Mouse (Mus musculus) limb, embryonic 12.5 days (tissue): ENCODE measurements at regions not wholly inside any gene's neighbourhood (a gene's known extent, or its start where the extent isn't known, plus 50 kb on each side); places are given as distances from the start of the nearest gene placed in this dataset.

Experiments
- ATAC-seq: fragments of 200-750 bp; cut with Nextera tagmentation; 2 replicates; pipeline ENCODE4 v1.8.0; 2017; ENCODE audit warnings: low read depth, moderate TSS enrichment; ENCODE audit not compliant: insufficient number of reproducible peaks, insufficient read depth, low FRiP score, low TSS enrichment
- H3K27ac ChIP-seq: fragments of 300-500 bp; sonication (generic); 2 replicates; pipeline ENCODE4 v1.5.1; 2016; ENCODE audit warnings: mild to moderate bottlenecking, moderate library complexity
- H3K27me3 ChIP-seq: fragments of 300-500 bp; sonication (generic); 2 replicates; pipeline ENCODE4 v1.6.1; 2016; ENCODE audit warnings: mild to moderate bottlenecking, moderate library complexity
- H3K36me3 ChIP-seq: fragments of 300-500 bp; sonication (generic); 2 replicates; pipeline ENCODE4 v1.6.1; 2016; ENCODE audit warnings: mild to moderate bottlenecking, moderate library complexity
- H3K4me1 ChIP-seq: fragments of 300-500 bp; sonication (generic); replicated peaks from 2 replicates; pipeline ENCODE4 v1.6.1; 2016
- H3K4me2 ChIP-seq: fragments of 300-500 bp; sonication (generic); 2 replicates; pipeline ENCODE4 v1.6.1; 2016; ENCODE audit warnings: mild to moderate bottlenecking, moderate library complexity
- H3K4me3 ChIP-seq: fragments of 300-500 bp; sonication (generic); replicated peaks from 2 replicates; pipeline ENCODE4 v1.5.1; 2016; ENCODE audit warnings: mild to moderate bottlenecking
- H3K9ac ChIP-seq: fragments of 300-500 bp; sonication (generic); replicated peaks from 2 replicates; pipeline ENCODE4 v1.6.1; 2016; ENCODE audit warnings: mild to moderate bottlenecking, moderate library complexity
- H3K9me3 ChIP-seq: fragments of 300-500 bp; sonication (generic); 2 replicates; pipeline ENCODE4 v1.6.1; 2016; ENCODE audit warnings: mild to moderate bottlenecking, moderate library complexity
- WGBS: fragments of 180-500 bp; shearing (Covaris S2); methylation state at CpG from one replicate; pipeline ENCODE4 v1.1.7; 2016; 5-methylcytosine and 5-hydroxymethylcytosine counted together

DNA sequence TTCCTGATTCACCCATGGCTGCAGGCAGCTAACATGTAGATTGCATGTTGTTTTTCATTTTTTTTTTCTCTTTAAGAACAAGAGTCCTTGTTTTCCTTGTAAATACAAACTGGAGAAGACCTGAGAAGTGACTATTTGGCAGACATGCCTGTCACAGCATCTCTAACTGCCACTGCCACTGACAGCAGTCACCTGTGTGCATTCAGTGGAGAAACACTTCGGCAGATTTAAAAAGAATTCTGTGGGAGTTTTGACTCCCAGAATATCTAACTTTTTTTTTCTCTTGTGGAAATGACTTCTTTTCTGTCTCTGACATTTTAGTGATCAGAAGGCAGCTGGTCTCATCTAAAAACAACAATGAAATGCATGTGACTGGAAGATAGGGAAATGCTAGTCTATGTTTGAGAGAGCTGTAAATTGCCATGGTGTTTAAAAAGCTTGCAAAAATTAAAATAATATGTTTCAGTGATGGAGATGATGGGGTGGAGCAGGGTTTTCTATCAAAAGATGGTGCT lies 526.0 kb upstream of the Agtr1b start:
- Histone ChIP-seq H3K4me1 (no peaks in the 10 kb centered on the region), H3K27me3 (no peaks in the 10 kb centered on the region), H3K36me3 (no peaks in the 10 kb centered on the region), H3K27ac (no peak overlapping the region), H3K4me3 (no peak overlapping the region), H3K9me3 (no peaks in the 10 kb centered on the region), H3K4me2 (no peak overlapping the region), H3K9ac (no peak overlapping the region)
- WGBS: 85% methylated on average over 1 of the region's 1 CpGs
- ATAC-seq: no peak

DNA sequence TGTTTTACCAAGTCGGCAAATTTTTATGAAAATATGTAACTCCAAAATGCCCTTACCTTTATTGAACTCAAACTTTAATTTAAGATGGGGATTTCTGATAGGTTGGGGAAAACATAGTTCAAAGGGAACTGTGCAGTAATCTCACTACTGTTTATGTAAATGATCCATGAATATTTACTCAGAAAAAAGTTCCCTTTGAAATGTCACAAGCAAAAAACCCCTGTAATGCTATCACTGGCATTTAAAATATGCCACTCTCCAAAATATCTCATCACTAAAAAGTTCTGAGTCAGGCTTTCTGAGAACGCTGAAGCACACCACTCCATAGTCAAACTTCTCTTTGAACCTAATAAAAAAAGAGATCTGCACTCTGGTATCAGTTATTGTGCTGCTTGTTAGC lies 497.3 kb upstream of the Agtr1b start:
- Histone ChIP-seq H3K4me3 (no peak overlapping the region), H3K27ac (no peak overlapping the region), H3K9me3 (no peaks in the 10 kb centered on the region), H3K9ac (no peak overlapping the region), H3K36me3 (no peaks in the 10 kb centered on the region), H3K4me2 (no peak overlapping the region), H3K27me3 (no peaks in the 10 kb centered on the region), H3K4me1 (no peaks in the 10 kb centered on the region)
- no peak for ATAC-seq
- WGBS: 91% methylated on average over 2 of the region's 2 CpGs

DNA sequence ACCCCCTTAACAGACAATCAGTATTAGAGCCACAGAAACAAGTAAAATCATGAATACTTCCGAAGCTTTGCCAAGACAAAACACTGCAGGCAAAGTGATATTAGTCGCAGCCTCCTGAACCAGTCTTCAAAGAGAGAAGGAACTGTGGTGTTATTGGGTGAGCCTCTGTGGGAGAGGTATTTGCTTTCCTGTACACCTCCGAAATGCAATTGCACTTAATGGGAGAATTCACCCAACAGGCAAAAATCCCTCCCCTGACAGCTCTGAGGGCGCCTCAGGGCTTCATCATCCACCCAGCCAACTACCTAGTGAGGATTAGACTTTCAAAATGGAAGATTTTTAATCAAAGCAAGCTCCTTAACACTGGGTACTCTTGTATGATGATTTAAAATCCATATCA lies 464.1 kb upstream of the Agtr1b start:
- no peaks in the 10 kb centered on the region for H3K4me1 ChIP-seq
- H3K27ac ChIP-seq: no peak overlapping the region
- H3K4me3 ChIP-seq: no peak overlapping the region
- no peak for ATAC-seq
- no peaks in the 10 kb centered on the region for H3K27me3 ChIP-seq
- H3K4me2 ChIP-seq: no peak overlapping the region
- WGBS: 68% methylated on average over 4 of the region's 4 CpGs
- H3K36me3 ChIP-seq: no peaks in the 10 kb centered on the region
- H3K9me3 ChIP-seq: no peaks in the 10 kb centered on the region
- H3K9ac ChIP-seq: no peak overlapping the region

DNA sequence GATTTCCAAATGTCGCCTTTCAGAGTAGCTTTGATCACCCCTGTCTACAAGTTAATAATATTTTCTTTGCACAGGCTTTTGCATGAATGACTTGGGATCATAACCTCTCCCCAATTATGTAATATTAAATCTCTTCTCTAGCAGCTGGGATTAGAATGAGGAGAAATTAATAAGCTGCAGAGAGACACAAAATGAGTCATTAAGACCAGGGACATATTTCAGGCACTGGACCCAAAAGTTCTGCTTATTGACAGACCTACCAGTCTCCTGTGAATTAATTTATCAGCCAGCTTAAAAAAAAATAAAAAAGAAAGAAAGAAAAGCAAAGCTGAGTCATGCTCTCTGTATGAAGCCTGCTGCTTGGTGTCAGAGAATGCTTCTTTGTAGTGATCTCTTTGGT lies 462.4 kb upstream of the Agtr1b start:
- H3K9ac ChIP-seq: no peak overlapping the region
- H3K9me3 ChIP-seq: no peaks in the 10 kb centered on the region
- no peaks in the 10 kb centered on the region for H3K36me3 ChIP-seq
- ATAC-seq: no peak
- 66% methylated on average over 1 of the region's 1 CpGs for WGBS
- H3K4me3 ChIP-seq: no peak overlapping the region
- H3K4me2 ChIP-seq: no peak overlapping the region
- no peaks in the 10 kb centered on the region for H3K4me1 ChIP-seq
- no peak overlapping the region for H3K27ac ChIP-seq
- no peaks in the 10 kb centered on the region for H3K27me3 ChIP-seq

DNA sequence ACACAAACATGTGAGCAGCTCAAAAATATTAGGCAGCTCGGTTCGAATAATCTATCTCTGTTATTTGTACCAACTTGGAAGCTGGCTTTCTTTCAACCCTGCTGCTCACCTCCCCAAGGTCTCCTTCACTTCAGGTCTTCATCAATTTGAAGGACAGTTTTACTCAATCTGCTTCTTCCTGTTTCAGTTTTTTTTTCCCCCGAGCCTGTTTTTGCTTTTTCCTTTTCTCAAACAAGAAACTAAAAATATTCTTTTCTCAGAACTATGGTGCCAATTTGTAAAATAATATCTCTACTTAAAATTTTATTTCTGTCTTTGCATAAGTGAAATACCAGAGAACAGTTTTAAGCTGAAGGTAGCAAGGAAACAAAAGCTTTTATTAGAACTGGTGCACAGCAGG lies 461.8 kb upstream of the Agtr1b start:
- ATAC-seq: no peak
- no peaks in the 10 kb centered on the region for H3K4me1 ChIP-seq
- no peaks in the 10 kb centered on the region for H3K36me3 ChIP-seq
- no peak overlapping the region for H3K4me2 ChIP-seq
- WGBS: 77% methylated on average over 3 of the region's 3 CpGs
- H3K4me3 ChIP-seq: no peak overlapping the region
- no peaks in the 10 kb centered on the region for H3K9me3 ChIP-seq
- H3K27ac ChIP-seq: no peak overlapping the region
- no peak overlapping the region for H3K9ac ChIP-seq
- H3K27me3 ChIP-seq: no peaks in the 10 kb centered on the region

DNA sequence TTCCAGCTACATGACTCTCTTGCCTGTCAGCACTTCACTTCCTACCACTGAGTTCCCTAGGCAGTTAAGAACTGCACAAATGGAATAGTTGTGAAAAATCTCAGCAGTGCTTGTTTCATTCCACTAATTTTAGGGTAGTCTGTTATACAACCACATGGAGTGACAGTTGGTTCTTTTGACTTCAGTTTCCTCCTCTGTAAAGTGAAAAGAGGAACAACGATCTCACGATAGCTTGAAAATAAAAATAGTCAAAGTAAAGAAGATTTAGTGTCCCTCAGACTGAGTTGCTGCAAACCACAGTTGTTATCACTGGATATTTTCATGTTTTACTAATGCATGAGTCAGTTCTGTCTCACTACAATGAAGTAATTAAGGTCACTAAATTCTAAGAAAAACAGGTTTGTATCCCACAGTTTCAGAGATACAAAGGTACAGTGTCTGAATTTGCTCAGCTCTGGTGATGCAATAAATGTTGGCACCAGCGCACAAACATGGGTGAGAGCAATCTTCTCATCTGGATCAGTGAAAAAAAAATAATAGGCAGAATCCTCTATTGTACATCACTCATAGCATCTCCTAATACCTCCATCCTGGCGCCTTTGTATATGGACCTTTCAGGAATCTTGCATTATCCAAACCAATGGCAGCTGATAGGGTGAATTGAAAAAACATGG lies 458.8 kb upstream of the Agtr1b start:
- H3K36me3 ChIP-seq: no peaks in the 10 kb centered on the region
- WGBS: 90% methylated on average over 4 of the region's 4 CpGs
- no peak for ATAC-seq
- no peak overlapping the region for H3K9ac ChIP-seq
- H3K9me3 ChIP-seq: no peaks in the 10 kb centered on the region
- H3K4me2 ChIP-seq: no peak overlapping the region
- no peaks in the 10 kb centered on the region for H3K27me3 ChIP-seq
- H3K27ac ChIP-seq: no peak overlapping the region
- no peak overlapping the region for H3K4me3 ChIP-seq
- no peaks in the 10 kb centered on the region for H3K4me1 ChIP-seq

DNA sequence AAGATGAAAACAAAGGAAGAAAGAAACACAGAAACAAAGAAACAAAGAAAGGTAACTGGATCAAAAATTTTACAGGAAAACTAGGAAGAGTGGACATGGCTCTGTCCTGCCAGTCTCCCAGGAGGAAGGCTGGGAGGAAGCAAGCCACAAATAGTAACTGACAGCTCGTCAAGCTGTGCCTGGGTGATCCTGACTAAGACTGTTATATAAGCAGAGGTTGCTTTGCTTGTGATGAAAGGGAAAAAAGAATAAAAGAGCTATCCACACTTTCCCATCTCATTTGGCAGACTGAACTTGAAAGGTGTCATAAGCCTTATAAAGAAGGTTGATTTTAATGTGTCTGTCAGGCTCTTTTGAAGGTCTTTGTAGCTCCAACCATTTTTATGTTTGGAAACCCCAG lies 455.2 kb upstream of the Agtr1b start:
- no peaks in the 10 kb centered on the region for H3K9me3 ChIP-seq
- no peak overlapping the region for H3K9ac ChIP-seq
- H3K27ac ChIP-seq: no peak overlapping the region
- H3K27me3 ChIP-seq: no peaks in the 10 kb centered on the region
- no peak for ATAC-seq
- no peak overlapping the region for H3K4me3 ChIP-seq
- 31% methylated on average over 1 of the region's 1 CpGs for WGBS
- no peaks in the 10 kb centered on the region for H3K36me3 ChIP-seq
- no peak overlapping the region for H3K4me2 ChIP-seq
- no peaks in the 10 kb centered on the region for H3K4me1 ChIP-seq

DNA sequence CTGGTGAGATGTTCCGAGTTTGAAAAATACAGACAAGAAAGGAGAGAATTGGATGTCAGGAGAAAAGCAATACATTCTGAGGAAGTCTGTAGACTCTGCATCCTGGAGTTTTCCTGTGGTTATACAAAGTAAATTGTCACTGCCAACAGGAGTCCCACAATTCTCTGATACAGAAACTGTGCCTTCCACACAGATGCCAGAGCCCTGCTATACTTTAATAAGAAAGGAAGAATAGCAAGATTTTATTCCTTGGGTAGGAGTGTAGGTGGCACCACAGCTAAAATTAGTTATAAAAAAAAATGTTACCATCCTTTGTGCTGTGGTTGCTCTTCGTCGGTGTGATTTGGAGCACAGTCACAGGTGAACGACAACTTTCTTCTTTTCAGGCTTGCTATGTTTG lies 454.7 kb upstream of the Agtr1b start:
- no peaks in the 10 kb centered on the region for H3K4me1 ChIP-seq
- no peaks in the 10 kb centered on the region for H3K36me3 ChIP-seq
- ATAC-seq: no peak
- no peaks in the 10 kb centered on the region for H3K9me3 ChIP-seq
- WGBS: 85% methylated on average over 4 of the region's 4 CpGs
- H3K4me2 ChIP-seq: no peak overlapping the region
- H3K27ac ChIP-seq: no peak overlapping the region
- H3K4me3 ChIP-seq: no peak overlapping the region
- no peak overlapping the region for H3K9ac ChIP-seq
- no peaks in the 10 kb centered on the region for H3K27me3 ChIP-seq

DNA sequence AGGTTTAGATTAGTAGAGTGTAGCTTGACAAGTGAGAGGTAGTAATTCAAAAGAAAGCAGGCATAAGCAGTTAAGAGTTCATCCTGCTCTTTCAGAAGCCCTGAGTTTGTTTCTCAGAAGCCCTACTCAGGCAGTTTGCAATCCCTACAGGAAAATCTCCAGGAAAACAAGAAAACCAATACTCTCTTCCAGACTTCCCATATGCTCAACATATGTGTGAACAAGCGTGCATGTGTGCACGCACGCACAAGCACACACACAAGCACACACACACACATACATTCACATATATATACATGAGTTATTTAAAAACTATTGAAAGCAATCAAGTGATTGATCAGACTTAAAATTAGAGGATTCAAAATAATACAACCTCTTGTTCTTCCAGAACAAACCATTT lies 453.1 kb upstream of the Agtr1b start:
- no peak overlapping the region for H3K4me2 ChIP-seq
- ATAC-seq: no peak
- H3K9me3 ChIP-seq: no peaks in the 10 kb centered on the region
- H3K4me3 ChIP-seq: no peak overlapping the region
- WGBS: 80% methylated on average over 3 of the region's 3 CpGs
- no peak overlapping the region for H3K27ac ChIP-seq
- H3K9ac ChIP-seq: no peak overlapping the region
- H3K27me3 ChIP-seq: no peaks in the 10 kb centered on the region
- H3K36me3 ChIP-seq: no peaks in the 10 kb centered on the region
- no peaks in the 10 kb centered on the region for H3K4me1 ChIP-seq

DNA sequence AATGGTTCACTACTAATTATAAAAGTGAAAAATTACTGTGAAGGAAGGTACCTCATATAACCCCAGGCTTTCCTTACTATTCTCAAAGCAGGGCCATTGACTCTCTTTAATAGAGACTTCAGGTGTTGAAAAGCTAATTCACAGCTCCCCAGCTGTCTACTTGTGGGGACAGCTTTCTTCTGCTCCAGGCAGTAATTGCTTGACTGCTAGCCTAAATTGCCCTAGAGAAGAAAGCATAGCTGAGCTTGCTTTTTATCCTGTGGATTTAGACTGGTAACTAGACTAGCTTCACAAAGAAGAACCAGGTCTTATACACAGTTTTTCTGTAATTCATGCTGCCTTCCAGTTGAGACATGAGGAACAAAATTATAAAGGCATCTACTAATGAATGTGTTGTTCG lies 452.6 kb upstream of the Agtr1b start:
- H3K4me2 ChIP-seq: no peak overlapping the region
- H3K27me3 ChIP-seq: no peaks in the 10 kb centered on the region
- ATAC-seq: no peak
- no peaks in the 10 kb centered on the region for H3K4me1 ChIP-seq
- WGBS: 26% methylated on average over 1 of the region's 1 CpGs
- H3K9ac ChIP-seq: no peak overlapping the region
- no peak overlapping the region for H3K4me3 ChIP-seq
- no peaks in the 10 kb centered on the region for H3K9me3 ChIP-seq
- no peak overlapping the region for H3K27ac ChIP-seq
- H3K36me3 ChIP-seq: no peaks in the 10 kb centered on the region

DNA sequence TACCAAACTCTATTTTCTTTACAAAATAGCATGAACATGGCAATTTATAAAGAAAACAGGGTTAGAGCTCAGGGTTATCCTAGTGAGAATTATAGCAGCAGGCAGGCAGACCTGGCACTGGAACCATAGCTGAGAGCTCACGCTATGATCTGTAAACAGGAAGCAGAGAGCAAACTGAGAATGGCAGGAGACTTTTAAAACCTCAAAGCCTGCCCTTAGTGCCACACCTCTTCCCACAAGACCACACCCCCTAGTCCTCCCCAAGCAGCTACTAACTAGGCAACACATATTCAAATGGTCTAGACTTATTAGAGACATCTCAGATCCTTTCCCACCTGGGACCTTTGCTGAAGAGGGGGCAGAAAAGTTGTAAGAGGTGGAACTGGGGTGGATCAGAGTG lies 449.6 kb upstream of the Agtr1b start:
- ATAC-seq: no peak
- Histone ChIP-seq H3K9ac (no peak overlapping the region), H3K4me3 (no peak overlapping the region), H3K27me3 (no peaks in the 10 kb centered on the region), H3K4me1 (no peaks in the 10 kb centered on the region), H3K4me2 (no peak overlapping the region), H3K36me3 (no peaks in the 10 kb centered on the region), H3K27ac (no peak overlapping the region), H3K9me3 (no peaks in the 10 kb centered on the region)
- WGBS: 44% methylated on average over 1 of the region's 1 CpGs

DNA sequence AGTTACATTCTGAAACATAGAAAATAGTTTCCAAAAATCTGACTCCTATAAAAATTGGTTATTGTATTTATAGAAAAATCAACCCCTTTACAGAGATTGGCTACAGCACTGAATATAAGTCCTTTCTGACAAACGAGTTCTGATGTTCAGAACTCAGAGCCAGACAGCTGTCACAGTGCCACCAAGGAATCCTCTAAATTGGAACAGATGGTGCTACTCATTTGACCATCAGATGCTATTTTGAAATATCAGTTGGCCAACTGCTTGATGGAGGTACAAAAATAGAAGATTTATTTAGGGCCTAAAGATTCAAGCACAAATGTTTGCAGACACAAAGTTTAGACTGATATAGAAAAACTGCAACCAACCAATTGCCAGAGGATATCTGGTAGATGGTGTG lies 427.3 kb upstream of the Agtr1b start:
- H3K9ac ChIP-seq: no peak overlapping the region
- H3K36me3 ChIP-seq: no peaks in the 10 kb centered on the region
- H3K27me3 ChIP-seq: no peaks in the 10 kb centered on the region
- no peaks in the 10 kb centered on the region for H3K4me1 ChIP-seq
- no peak for ATAC-seq
- no peaks in the 10 kb centered on the region for H3K9me3 ChIP-seq
- H3K4me3 ChIP-seq: no peak overlapping the region
- no peak overlapping the region for H3K27ac ChIP-seq
- WGBS: 49% methylated on average over 1 of the region's 1 CpGs
- H3K4me2 ChIP-seq: no peak overlapping the region
